Comparison of ENCODE assay signal across 8 mouse cellular contexts in genomic region chr17:46650232-46651031, GRCm38 (mm10). TPM values are rescaled to one million over a fixed set of nuclear protein-coding genes. Genes with fewer than 3 reads are reported as not detected.
A peak's percentile ranks its signal among the peaks of the same experiment; 100 is the strongest.
DNase-seq lines count a peak whose midpoint lies in the region; ATAC-seq and TF ChIP-seq lines count a peak whose summit lies in the region.

Cul7 (plus strand) TSS chr17:46650337.

- H3K9ac ChIP-seq in ES-Bruce4 (ENCODE audit: low read depth, poor library complexity, severe bottlenecking) = peak within 1 kb of the TSS; percentile 69
- peak within 1 kb of the TSS; percentile 92 for H3K9ac ChIP-seq in forebrain, embryonic 13.5 days
- H3K9ac ChIP-seq in heart, postnatal 0 days (replicated peaks; ENCODE audit: low read depth, low read length) = peak within 1 kb of the TSS; percentile 80
- H3K9ac ChIP-seq in liver, embryonic 16.5 days (ENCODE audit: low read depth, low read length) = peak within 1 kb of the TSS; percentile 77
- H3K9ac ChIP-seq in neural tube, embryonic 12.5 days = peak within 1 kb of the TSS; percentile 92
- peak within 1 kb of the TSS; percentile 86 for H3K9ac ChIP-seq in stomach, postnatal 0 days (ENCODE audit: low read length)

- 1% methylated on average over 58 of the region's 58 CpGs for WGBS in forebrain, embryonic 13.5 days
- under 1% methylated on average over 55 of the region's 58 CpGs for WGBS in heart, postnatal 0 days
- WGBS in liver, embryonic 16.5 days (ENCODE audit: insufficient replicate concordance) = under 1% methylated on average over 51 of the region's 58 CpGs
- WGBS in neural tube, embryonic 12.5 days = under 1% methylated on average over 58 of the region's 58 CpGs
- under 1% methylated on average over 51 of the region's 58 CpGs for WGBS in stomach, postnatal 0 days

- peak within 1 kb of the TSS; percentile 49 for H3K27ac ChIP-seq in ES-Bruce4 (ENCODE audit: insufficient read depth, low read length)
- H3K27ac ChIP-seq in forebrain, embryonic 13.5 days = peak within 1 kb of the TSS; percentile 94
- peak within 1 kb of the TSS; percentile 95 for H3K27ac ChIP-seq in heart, postnatal 0 days (ENCODE audit: low read depth)
- H3K27ac ChIP-seq in liver, embryonic 16.5 days (ENCODE audit: low read length) = peak within 1 kb of the TSS; percentile 75
- peak within 1 kb of the TSS; percentile 92 for H3K27ac ChIP-seq in neural tube, embryonic 12.5 days
- peak within 1 kb of the TSS; percentile 96 for H3K27ac ChIP-seq in stomach, postnatal 0 days (replicated peaks)

- H3K36me3 ChIP-seq in ES-Bruce4 (ENCODE audit: control insufficient read depth, insufficient read depth, low read length, poor library complexity, severe bottlenecking) = peaks cover 6% of the 10 kb centered on the region; the same call in 1 of the 2 replicates
- H3K36me3 ChIP-seq in forebrain, embryonic 13.5 days (ENCODE audit: poor library complexity, severe bottlenecking) = peaks cover 40% of the 10 kb centered on the region
- peaks cover 33% of the 10 kb centered on the region for H3K36me3 ChIP-seq in heart, postnatal 0 days (replicated peaks; ENCODE audit: control insufficient read depth, insufficient read depth, low read length)
- peaks cover 8% of the 10 kb centered on the region for H3K36me3 ChIP-seq in liver, embryonic 16.5 days (ENCODE audit: control insufficient read depth, insufficient read depth)
- H3K36me3 ChIP-seq in neural tube, embryonic 12.5 days = peaks cover 44% of the 10 kb centered on the region
- H3K36me3 ChIP-seq in stomach, postnatal 0 days (ENCODE audit: control insufficient read depth, insufficient read depth, low read length) = peaks cover 12% of the 10 kb centered on the region

- peak; percentile 93 for ATAC-seq in forebrain, embryonic 13.5 days
- ATAC-seq in heart, postnatal 0 days (ENCODE audit: insufficient read depth, low read depth) = peak; percentile 90
- peak; percentile 83 for ATAC-seq in liver, embryonic 16.5 days (ENCODE audit: low read depth)
- ATAC-seq in neural tube, embryonic 12.5 days (ENCODE audit: low FRiP score, low read depth) = peak; percentile 89
- ATAC-seq in stomach, postnatal 0 days (ENCODE audit: low FRiP score, low TSS enrichment) = peak; percentile 89

- DNase-seq in c-Kit-positive CD71-positive TER-119-positive erythroid progenitor cells, embryonic 14.5 days (ENCODE audit: low spot score) = peak; percentile 78
- peak; percentile 98 for DNase-seq in heart, postnatal 0 days (ENCODE audit: low spot score)
- DNase-seq in kidney, postnatal 4 days = peak; percentile 95 to 98
- peak; percentile 93 for DNase-seq in stomach, postnatal 0 days (ENCODE audit: low spot score)

- TF ChIP-seq CTCF in ES-Bruce4 (IDR thresholded peaks at IDR 0.05; ENCODE audit: low read depth, low read length) = no peak
- TF ChIP-seq CTCF in heart, postnatal 0 days (IDR thresholded peaks at IDR 0.05; ENCODE audit: low read depth) = no peak
- no peak; the same call in 1 of the 2 replicates for TF ChIP-seq CTCF in stomach, postnatal 0 days (IDR thresholded peaks at IDR 0.05; ENCODE audit: low read depth)

- peak; percentile 52 for TF ChIP-seq POLR2A in ES-Bruce4 (IDR thresholded peaks at IDR 0.05; ENCODE audit: insufficient read depth, low read length)

- peak within 1 kb of the TSS; percentile 91 for H3K4me2 ChIP-seq in forebrain, embryonic 13.5 days
- peak within 1 kb of the TSS; percentile 89 for H3K4me2 ChIP-seq in heart, postnatal 0 days (ENCODE audit: low read depth, low read length)
- peak within 1 kb of the TSS; percentile 87 for H3K4me2 ChIP-seq in liver, embryonic 16.5 days (ENCODE audit: low read depth, low read length)
- H3K4me2 ChIP-seq in neural tube, embryonic 12.5 days (replicated peaks) = peak within 1 kb of the TSS; percentile 91
- peak within 1 kb of the TSS; percentile 85 for H3K4me2 ChIP-seq in stomach, postnatal 0 days (replicated peaks; ENCODE audit: low read depth)

- TF ChIP-seq EP300 in ES-Bruce4 (IDR thresholded peaks at IDR 0.05; ENCODE audit: insufficient read depth, low read depth, low read length) = 0 out of 2 replicates have a peak, but pooled peaks have one; percentile 26
- TF ChIP-seq EP300 in heart, postnatal 0 days (IDR thresholded peaks at IDR 0.05; ENCODE audit: low read depth) = peak; percentile 71
- peak; percentile 77 for TF ChIP-seq EP300 in stomach, postnatal 0 days (optimal IDR thresholded peaks at IDR 0.05)

- H3K27me3 ChIP-seq in ES-Bruce4 (ENCODE audit: control insufficient read depth, insufficient read depth, low read length, poor library complexity, severe bottlenecking) = no peaks in the 10 kb centered on the region
- H3K27me3 ChIP-seq in forebrain, embryonic 13.5 days = no peaks in the 10 kb centered on the region
- no peaks in the 10 kb centered on the region for H3K27me3 ChIP-seq in heart, postnatal 0 days (ENCODE audit: control insufficient read depth, insufficient read depth, low read length)
- H3K27me3 ChIP-seq in liver, embryonic 16.5 days (ENCODE audit: control insufficient read depth, insufficient read depth, low read depth, low read length) = no peaks in the 10 kb centered on the region
- no peaks in the 10 kb centered on the region for H3K27me3 ChIP-seq in neural tube, embryonic 12.5 days (replicated peaks)
- no peaks in the 10 kb centered on the region for H3K27me3 ChIP-seq in stomach, postnatal 0 days (ENCODE audit: control insufficient read depth, insufficient read depth, low read length)

- H3K4me3 ChIP-seq in ES-Bruce4 (ENCODE audit: low read depth, low read length) = peak within 1 kb of the TSS; percentile 79
- H3K4me3 ChIP-seq in forebrain, embryonic 13.5 days = peak within 1 kb of the TSS; percentile 68
- peak within 1 kb of the TSS; percentile 73 for H3K4me3 ChIP-seq in heart, postnatal 0 days (ENCODE audit: low read depth, low read length)
- peak within 1 kb of the TSS; percentile 71 for H3K4me3 ChIP-seq in liver, embryonic 16.5 days (ENCODE audit: low read depth, low read length)
- peak within 1 kb of the TSS; percentile 67 for H3K4me3 ChIP-seq in neural tube, embryonic 12.5 days
- H3K4me3 ChIP-seq in stomach, postnatal 0 days (ENCODE audit: low read depth, low read length) = peak within 1 kb of the TSS; percentile 75

- H3K4me1 ChIP-seq in ES-Bruce4 (ENCODE audit: control insufficient read depth, insufficient read depth, low read length) = no peaks in the 10 kb centered on the region
- H3K4me1 ChIP-seq in forebrain, embryonic 13.5 days = peaks cover 48% of the 10 kb centered on the region
- peaks cover 24% of the 10 kb centered on the region for H3K4me1 ChIP-seq in heart, postnatal 0 days (ENCODE audit: control insufficient read depth, insufficient read depth)
- H3K4me1 ChIP-seq in liver, embryonic 16.5 days (ENCODE audit: control insufficient read depth, low read depth, low read length) = peaks cover 32% of the 10 kb centered on the region
- peaks cover 46% of the 10 kb centered on the region for H3K4me1 ChIP-seq in neural tube, embryonic 12.5 days
- peaks cover 3% of the 10 kb centered on the region for H3K4me1 ChIP-seq in stomach, postnatal 0 days (replicated peaks; ENCODE audit: control insufficient read depth, insufficient read depth)

- H3K9me3 ChIP-seq in ES-Bruce4 (replicated peaks; ENCODE audit: control insufficient read depth, insufficient read depth, low read length, poor library complexity, severe bottlenecking) = no peaks in the 10 kb centered on the region
- no peaks in the 10 kb centered on the region for H3K9me3 ChIP-seq in forebrain, embryonic 13.5 days (replicated peaks)
- H3K9me3 ChIP-seq in heart, postnatal 0 days (replicated peaks; ENCODE audit: control insufficient read depth, low read length) = no peaks in the 10 kb centered on the region
- no peaks in the 10 kb centered on the region for H3K9me3 ChIP-seq in liver, embryonic 16.5 days (replicated peaks; ENCODE audit: control insufficient read depth, low read length)
- H3K9me3 ChIP-seq in neural tube, embryonic 12.5 days = no peaks in the 10 kb centered on the region
- H3K9me3 ChIP-seq in stomach, postnatal 0 days (ENCODE audit: control insufficient read depth, low read length) = no peaks in the 10 kb centered on the region

RNA-seq across cellular contexts. Expression of gene Cul7, which starts in this region (rescaled TPM):
- polyA plus RNA-seq in ES-Bruce4 (2011; ENCODE audit: insufficient read depth, insufficient read length, low read depth, missing spikeins) = 67.1 and 74.8 TPM in 2 replicates
- polyA plus RNA-seq in forebrain, embryonic 13.5 days (2015; fragmentation: Nextera tagmentation; extraction: Ambion mirVana) = 33.5 and 39.0 TPM in 2 replicates
- 92.7 and 95.5 TPM in 2 replicates for total RNA-seq in heart, postnatal 0 days (2014; rRNA removed; ENCODE audit: low replicate concordance)
- polyA plus RNA-seq in heart, postnatal 0 days (2015; fragmentation: Nextera tagmentation; extraction: Ambion mirVana) = 18.6 and 20.6 TPM in 2 replicates
- polyA plus RNA-seq in liver, embryonic 16.5 days (2015; fragmentation: Nextera tagmentation; extraction: Ambion mirVana) = 10.7 and 11.6 TPM in 2 replicates
- 42.0 and 45.2 TPM in 2 replicates for polyA plus RNA-seq in neural tube, embryonic 12.5 days (2016; fragmentation: Nextera tagmentation; extraction: Ambion mirVana)
- 12.9 and 14.0 TPM in 2 replicates for polyA plus RNA-seq in stomach, postnatal 0 days (2015; fragmentation: Nextera tagmentation; extraction: Ambion mirVana)

Comparison
In these comparisons a context has a peak if more than half of its experiments do, and no peak if none do; other contexts are left out.
1. Peak in every context shown above with its lines: DNase-seq, ATAC-seq, H3K4me3 ChIP-seq and H3K27ac ChIP-seq.